Mouse (Mus musculus) lung, postnatal 0 days (tissue): ENCODE data around the gene Dab2ip.

Experiments
- CTCF ChIP-seq: IDR thresholded peaks from 2 replicates; pipeline ENCODE4 v1.5.1; 2016; ENCODE audit warnings: antibody characterized with exemption, mild to moderate bottlenecking
- EP300 ChIP-seq: IDR thresholded peaks from 2 replicates; pipeline ENCODE4 v1.6.1; 2016; ENCODE audit warnings: antibody characterized with exemption, mild to moderate bottlenecking, control low read depth

DNA sequence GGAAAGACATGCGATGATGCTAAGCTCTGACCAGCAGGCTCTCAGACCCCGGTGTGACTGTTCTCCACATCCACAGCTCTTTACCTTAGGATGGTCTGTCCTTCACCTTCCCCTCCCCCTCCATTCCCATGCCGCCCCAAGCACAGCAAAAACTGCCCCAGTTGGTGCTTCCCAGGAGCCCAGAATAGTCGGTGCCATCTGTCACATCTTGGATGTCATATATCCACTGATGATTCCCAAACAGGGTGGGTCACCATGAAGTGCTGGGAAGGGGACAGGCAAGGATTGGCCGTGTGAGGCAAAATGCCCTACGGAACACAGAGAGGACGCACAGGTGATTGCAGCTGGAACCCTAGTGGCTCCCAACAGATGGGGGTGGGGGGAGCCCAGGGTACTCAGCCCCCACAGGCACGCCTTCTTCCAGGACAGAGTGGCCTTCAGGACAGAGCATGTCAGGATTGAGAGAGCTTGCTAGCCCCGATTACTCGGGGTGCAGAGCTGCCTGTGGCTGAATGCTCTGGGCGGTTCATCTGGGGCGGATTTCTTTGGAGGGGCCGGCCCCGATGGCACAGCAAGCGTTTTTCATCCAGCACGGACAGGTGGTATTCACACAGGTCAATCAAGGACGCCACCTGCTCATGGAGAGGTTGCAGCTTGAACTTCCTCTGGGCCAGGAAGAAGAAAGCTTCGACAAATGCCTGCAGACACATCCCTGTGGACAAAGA lies 193.9 kb downstream of the Dab2ip start:
- TF ChIP-seq EP300 (no peak), CTCF (no peak)
